Mouse (Mus musculus): ENCODE data around the gene Itln1.
A peak's percentile ranks its signal among the peaks of the same experiment; 100 is the strongest.
"Not testable (repeated sequence)": the region's sequence is repeated elsewhere in the genome, so short reads cannot be mapped to it uniquely, and the experiment has no call there.

Itln1 gene

DNA sequence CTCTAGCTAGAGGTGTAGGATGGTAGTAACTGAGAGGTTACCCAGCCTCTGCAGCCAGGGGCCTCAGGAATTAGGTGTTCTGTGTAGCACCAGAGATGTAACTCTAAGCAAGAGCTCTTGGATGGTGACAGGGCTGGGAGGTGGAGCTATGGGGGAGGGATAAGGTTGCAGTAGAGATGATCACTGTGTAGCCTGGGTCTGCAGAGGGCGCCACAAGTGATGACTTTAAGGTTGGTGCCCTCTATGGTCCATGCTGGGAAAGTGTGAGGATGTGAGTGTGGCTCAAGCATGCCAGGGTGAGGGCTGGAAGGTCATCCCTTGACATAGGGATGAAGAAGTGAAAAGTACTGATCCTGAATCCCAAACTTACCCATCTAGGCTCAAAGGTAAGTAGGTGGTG lies 20.1 kb downstream of the Itln1 start:
- DNase-seq (ENCODE audit: extremely low spot score, low read depth, low spot score): no peak

DNA sequence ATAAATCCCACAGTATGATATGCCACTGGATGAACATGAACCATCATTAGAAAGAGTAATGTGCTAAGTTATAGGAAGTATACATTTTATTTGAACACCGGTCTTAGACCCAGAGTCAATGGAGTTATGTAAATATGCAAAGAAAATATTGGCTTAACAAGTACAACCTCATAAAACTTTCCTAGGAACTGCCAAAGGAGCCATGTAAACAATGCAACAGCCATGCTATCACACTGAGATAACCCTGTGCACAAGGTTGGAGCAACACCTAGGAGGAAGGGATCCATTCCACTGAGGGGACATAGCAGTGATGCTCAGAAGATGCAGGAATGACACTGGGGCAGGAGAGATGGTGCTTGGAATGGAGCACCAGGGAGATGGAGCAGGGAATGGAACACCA lies 21.3 kb downstream of the Itln1 start:
- no peak for DNase-seq (ENCODE audit: extremely low spot score, low read depth, low spot score)

DNA sequence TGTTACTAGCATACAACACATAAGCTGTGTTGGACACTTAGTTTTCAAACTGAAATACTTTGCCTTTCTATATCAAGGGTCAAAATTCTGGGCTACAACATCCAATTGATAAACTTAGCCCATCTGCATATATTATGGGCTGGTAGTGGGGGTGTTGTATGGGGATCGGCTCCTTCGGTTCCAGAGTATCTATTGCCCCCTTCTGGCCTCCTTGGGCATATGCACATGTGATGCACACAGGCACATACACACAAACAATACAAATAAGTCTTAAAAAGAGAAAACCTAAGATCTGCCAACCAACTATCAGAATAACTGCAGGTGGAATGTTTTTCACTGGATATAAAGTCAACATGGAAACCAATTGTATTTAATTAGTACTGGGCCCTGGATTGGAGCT lies 21.9 kb downstream of the Itln1 start:
- no peak for DNase-seq (ENCODE audit: extremely low spot score, low read depth, low spot score)

DNA sequence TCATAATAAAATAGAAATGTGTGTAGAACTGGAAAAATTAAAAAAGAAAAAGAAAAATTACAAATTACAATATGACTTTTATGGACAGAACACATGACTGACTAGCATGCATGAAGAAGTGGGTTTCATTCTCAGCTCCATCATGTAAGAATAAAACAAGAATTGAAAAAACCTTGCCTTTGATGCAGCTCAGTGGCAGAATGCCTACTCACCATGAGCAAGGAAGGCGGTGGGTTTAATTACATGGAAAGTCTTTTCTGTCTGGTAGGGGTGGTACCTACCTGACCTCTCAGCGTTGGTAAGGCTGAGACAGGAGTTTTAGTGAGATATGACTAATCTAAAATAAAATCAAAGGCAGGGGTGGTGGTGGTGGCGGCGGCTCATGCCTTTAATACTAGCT lies 30.5 kb downstream of the Itln1 start:
- DNase-seq (ENCODE audit: extremely low spot score, low read depth, low spot score): no peak

DNA sequence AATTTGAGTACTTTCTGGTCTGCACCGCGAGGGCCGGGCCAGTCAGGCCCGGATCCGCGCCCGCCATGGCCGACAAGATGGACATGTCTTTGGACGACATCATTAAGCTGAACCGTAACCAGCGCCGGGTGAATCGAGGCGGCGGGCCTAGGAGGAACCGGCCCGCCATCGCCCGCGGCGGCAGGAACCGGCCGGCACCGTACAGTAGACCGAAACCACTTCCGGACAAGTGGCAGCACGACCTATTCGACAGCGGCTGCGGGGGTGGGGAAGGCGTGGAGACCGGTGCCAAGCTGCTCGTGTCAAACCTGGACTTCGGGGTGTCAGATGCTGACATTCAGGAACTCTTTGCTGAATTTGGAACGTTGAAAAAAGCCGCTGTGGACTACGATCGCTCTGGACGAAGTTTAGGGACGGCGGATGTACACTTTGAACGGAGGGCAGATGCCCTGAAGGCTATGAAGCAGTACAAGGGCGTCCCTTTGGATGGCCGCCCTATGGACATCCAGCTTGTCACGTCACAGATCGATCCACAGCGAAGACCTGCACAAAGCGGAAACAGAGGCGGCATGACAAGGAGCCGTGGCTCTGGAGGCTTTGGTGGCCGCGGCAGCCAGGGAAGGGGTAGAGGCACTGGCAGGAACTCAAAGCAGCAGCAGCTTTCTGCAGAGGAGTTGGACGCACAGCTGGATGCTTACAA lies 31.4 kb downstream of the Itln1 start:
- DNase-seq (ENCODE audit: extremely low spot score, low read depth, low spot score): no peak

DNA sequence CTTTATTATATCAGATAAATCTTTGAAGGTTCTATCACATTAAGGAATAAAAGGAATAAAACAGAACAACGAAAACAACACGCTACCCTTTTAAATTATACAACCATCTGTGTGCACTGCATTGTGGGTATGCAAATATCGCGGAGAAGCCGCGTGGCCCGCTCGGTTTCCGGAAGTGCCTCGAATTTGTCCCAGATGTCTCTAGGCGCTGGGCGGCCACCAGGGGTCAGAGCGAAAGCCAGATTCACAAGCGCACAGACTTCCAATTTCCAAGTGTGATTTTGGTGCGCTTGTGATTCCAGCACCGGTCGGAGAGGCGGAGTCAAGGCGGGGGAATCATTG lies 31.9 kb downstream of the Itln1 start, which contains the start of gene Alyref2:
Alyref2 (plus strand) TSS at position 229 of the 342 bp plus-strand sequence.
- DNase-seq (ENCODE audit: extremely low spot score, low read depth, low spot score): peak; percentile 99

DNA sequence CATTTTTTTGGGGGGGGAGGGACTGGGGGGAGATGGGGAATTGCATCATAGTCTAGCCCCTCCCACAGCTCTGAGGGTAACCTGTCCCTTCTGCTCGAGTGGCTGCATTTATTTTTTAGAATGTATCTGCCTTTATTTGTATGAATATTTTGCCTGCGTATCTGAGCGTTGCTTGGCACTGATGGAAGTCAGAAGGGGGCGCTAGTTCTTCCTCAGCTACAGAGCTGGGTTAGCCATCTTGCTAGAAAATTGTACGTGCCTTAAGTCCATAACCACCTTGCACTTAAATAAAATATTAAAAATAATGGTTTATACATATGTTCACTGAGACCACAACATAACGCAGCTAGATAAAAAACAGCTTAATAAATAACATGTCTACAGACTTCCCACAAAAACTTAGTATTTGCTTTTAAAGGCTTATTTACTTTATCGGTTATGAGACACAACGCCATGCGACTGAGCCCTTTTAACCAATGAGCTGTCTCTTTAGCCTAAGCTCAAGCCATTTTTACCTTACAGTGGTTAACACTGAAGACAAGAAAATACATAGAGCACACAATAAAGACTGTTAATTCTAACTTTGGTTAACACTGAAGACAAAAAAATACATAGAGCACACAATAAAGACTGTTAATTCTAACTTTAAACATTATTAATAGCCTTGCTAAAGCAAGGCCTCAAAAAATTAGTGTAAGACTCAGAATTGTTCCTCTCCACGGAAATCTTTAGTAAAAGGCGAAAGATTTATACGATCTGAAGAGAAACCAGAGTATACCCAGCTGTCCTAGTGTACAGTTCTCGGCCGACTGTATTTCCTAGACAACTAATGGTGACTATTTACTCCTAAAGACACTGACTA lies 32.5 kb downstream of the Itln1 start:
- peak; percentile 86 for DNase-seq (ENCODE audit: extremely low spot score, low read depth, low spot score)

DNA sequence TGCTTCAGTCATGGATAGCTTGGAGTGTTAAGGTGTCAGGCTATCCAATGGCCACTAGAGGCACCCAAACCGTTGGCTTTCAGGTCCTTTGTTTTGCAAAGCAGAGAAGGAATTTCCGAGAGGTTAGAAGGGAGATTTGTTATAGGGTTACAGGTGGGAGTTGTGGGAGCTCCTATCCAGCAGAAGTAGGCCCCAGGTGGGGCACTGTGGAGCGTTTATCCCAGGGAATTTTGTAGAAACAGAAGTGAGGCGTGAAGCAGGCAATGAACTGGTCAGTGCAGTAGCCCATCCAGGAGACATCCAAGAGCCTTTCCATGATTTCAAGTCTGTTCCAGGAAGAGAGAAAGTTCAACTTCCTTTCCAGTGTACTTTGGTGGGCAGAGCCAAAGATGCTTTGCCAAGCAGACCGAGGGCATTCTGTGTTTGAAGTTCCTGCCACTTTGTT lies 33.4 kb downstream of the Itln1 start:
- DNase-seq (ENCODE audit: extremely low spot score, low read depth, low spot score): no peak

DNA sequence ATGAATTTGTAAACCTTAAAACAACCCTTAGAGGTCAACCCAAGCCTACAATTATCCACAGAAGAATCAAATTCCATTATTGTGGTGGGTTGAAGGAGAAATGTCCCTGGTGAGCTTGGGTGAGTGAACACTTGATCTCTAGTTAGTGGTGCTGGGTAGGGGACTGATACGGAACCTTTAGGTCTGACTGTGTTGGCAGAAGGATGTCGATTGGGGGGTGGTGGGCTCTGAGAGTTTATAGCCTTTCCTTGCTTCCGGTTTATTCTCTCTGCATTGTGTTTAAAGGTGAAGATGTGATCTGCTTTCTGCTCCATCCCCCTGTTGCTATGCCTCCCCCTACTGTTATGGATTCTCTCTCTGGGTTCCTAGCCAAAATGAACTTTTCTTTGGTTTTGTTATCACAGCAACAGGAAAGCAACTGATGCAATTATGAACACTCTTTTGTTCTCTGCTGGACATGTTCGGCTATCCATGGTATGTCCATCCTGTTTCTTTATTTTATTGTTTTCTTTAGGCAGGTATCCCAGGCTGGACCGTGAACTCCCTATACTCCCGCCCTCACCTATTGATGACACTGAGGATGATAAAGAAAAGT lies 34.0 kb downstream of the Itln1 start:
- no peak for DNase-seq (ENCODE audit: extremely low spot score, low read depth, low spot score)

DNA sequence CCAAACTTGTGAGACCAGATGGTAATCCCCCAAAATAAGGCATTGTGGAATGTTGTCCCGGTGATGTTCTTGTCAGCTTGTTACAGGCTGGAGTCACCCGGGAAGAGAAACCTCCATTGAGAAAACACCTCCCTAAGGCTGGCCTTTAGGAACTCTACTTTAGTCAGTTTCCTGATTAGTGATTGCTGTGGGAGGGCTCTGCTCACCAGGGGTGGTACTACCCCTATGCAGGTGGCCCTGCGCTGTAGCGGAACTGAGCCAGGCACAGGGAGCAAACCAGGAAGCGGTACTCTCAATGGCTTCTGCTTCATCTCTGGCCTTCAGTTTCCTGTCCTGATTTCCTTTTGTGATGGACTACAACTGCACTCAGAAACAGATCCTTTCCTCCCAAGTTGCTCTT lies 35.2 kb downstream of the Itln1 start:
- DNase-seq (ENCODE audit: extremely low spot score, low read depth, low spot score): no peak

DNA sequence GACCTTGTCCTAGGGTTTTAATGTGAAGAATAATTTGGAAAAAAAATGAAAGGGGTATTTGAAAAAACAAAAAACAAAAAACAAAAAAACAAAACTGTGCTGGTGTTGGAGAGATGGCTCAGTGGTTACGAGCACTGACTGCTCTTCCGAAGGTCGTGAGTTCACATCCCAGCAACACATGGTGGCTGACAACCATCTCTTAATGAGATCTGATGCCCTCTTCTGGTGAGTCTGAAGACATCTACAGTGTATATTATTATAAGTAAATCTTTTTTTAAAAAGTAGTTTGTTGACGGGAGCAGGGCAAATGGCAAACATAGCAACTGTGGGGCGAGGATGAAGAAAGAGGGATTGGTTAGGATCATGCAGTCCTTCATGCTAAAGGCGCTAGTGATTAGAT lies 39.7 kb downstream of the Itln1 start:
- DNase-seq (ENCODE audit: extremely low spot score, low read depth, low spot score): no peak

DNA sequence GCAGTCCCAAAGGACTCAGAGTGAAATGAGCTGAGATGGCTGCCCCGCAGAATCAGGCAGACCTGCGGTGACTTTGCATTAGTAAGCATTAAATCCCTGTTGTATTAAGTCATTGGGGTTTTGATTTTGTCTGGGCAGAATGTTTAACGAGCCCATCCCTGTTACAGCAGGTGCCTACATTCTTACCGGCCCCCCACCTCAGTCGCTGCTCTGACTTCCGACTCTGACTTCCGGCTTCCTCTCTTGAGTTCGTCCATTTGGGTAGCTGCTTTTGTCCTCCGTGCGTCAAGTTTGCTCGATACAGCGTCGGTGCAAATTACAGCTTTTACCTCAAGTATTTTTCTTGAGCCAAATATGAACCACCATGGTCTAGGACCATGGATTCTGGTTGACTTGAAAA lies 40.9 kb downstream of the Itln1 start:
- no peak for DNase-seq (ENCODE audit: extremely low spot score, low read depth, low spot score)

DNA sequence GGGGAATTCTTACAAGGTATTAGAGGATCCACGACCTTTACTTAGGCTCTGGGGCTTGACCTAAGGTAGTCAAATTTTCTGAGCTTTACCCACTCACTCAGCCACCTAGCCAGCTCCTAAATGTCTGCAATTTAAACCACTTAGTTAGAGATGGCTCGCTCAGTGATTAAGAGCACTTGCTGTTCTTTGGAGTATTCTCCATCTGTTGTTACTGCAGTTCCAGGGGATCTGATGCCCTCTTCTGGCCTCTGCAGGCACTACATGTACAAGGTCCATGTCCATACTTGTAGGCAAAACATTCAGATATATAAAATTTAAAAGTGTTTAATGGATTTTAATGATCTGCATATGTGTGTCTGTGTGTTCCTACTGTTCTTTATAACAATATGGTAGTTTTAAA lies 56.1 kb downstream of the Itln1 start:
- peak; percentile 24 for DNase-seq (ENCODE audit: extremely low spot score, low read depth, low spot score)

DNA sequence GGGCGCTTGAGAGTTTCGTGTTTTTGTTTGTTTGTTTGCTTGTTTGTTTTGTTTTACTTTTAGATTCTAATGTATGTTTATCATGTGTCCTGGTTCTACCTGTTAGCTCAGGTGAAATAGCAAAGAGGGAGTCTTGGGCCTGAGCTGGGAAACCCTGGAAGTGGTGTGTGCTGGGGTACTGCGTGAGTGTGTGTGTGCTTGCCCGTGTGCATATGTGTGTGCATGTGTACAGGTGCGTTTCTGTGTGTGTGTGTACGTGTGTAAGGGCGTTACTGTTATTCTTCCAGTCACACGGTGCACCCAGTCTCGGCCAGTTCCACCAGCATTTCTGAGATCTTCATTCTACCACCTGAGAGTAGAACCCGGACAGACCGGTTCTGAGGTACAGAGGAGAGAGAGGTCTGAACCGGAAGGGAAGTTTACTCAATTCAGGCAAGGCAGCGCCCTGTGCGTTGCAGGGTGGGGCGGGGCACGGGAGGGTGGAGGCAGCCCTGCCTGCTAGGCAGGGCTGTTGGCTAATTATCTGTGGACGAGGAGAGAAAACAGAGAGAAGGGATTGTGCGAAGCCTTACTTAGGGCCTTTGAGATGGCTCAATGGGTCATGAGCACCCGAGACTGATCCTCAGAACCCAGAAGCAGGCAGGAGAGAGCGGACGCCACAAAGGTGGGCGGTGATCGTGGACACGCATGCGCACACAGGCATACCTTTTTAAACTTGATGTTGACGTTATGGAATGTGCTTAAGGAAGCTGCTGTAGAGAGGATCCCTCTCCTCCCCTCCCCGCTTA lies 57.1 kb downstream of the Itln1 start:
- DNase-seq (ENCODE audit: extremely low spot score, low read depth, low spot score): no peak

DNA sequence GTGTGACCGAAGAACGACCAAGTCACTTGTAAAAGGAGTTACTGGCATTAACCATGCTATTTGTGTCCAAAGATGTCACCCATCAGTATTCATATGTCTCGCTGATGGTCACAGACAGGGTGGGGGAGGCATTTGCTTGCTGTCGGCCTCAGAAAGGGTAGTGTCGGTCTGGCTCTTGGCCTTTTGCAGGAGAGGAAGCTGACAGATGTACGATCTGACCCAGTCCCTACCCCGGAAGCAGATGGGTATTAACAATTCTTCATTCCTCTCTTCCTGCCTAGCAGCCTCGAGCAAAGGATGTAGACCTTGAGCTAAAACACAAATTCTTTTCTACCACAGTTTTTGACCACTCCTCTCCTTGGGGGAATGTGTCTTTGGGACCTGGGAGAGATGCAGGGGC lies 58.0 kb downstream of the Itln1 start:
- DNase-seq (ENCODE audit: extremely low spot score, low read depth, low spot score): no peak

DNA sequence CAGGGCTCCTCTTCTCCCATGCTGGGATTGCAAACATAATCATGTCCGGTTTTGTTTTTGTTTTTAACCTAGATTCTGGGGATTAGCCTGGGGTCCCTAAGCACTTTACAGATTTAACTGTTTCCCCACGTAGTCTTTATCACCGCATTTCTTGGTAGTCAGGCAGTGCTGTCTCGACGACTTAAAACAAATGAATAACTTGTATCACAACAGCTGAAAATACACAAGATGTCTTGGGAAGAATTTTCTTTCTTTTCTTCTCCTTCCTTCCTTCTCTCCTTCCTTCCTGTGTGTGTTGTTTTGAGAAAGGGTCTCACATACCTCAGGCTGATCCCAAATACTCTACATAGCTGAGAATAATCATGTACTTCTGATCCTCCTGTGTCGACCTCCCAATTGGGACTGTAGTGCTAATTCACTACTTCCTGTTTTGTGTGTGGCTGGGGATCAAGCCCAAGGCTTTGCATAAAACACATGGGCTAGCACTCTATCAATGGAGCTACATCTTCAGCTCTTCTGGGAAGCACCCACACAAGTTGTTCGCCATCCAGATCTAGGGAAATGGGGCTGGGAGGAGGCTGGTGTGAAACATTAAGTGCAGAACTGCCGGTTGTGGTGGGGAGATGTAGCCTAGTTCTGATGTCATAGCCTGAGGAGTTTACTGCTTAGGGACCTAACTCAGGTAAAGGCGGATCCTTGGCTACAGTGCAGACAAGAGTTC lies 61.0 kb downstream of the Itln1 start:
- no peak for DNase-seq (ENCODE audit: extremely low spot score, low read depth, low spot score)

DNA sequence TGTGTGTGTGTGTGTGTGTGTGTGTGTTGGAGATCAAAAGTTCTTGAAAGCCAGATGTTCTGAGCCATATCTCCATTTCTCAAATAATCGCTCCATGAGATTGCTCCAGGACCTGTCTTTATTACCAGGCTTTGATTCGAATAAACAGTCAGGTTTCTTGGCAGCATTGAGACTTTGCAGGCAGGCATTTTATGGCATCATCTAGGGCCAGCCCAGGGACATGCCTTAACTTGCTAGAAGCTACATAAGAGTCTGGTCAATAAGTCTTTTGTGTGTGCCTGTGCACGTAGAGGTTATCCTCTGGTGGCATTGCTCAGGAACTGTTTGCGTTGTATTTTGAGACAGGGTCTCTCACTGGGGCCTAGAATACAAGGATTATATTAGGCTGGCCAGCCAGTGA lies 61.6 kb downstream of the Itln1 start:
- no peak for DNase-seq (ENCODE audit: extremely low spot score, low read depth, low spot score)

DNA sequence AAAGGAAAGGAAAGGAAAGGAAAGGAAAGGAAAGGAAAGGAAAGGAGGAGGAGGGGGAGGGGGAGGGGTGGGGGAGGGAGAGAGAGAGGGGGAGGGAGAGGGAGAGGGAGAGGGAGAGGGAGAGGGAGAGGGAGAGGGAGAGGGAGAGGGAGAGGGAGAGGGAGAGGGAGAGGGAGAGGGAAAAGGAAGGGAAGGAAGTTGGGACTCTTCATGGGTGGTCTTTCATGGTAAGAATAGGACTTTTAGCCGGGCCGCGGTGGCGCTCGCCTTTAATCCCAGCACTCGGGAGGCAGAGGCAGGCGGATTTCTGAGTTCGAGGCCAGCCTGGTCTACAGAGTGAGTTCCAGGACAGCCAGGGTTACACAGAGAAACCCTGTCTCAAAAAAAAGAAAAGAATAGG lies 63.2 kb downstream of the Itln1 start:
- DNase-seq (ENCODE audit: extremely low spot score, low read depth, low spot score): not testable (repeated sequence)

DNA sequence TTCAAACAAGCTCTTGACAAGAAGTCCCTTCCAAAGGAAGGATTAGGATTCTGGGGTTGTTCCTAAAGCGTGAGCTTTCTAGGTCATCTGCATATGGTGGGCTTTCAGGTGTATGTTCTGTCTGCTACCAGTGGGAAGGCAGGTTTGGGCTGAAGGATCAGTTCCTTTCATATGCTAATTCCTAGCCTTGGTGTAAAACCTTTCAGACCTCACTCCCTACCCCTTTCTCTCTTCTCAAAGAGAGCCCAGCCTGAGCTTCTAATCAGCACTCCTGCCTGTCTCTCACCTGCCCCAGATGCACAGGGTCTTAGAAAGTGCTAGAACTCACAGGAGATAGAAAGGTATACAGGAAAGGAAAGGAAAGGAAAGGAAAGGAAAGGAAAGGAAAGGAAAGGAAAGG lies 63.6 kb downstream of the Itln1 start:
- no peak for DNase-seq (ENCODE audit: extremely low spot score, low read depth, low spot score)

DNA sequence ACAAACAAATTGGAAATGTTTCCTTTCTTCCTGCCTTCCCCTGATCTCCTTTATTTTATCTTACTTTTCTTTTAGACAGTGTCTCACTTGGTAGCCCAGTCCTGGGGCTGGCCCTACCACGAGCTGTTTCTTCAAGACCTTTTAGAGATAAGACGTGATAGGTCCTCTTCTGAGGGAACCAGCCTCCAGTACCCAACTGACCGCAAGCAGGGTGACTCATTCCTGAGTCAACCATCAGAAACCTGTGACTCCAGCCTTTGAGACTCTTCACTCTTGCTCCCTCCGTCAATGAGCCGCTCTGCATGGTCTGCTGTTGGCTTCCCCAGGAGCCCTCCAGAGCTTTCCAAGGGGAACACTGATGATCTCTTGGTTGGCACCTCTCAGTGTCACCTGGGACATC lies 64.2 kb downstream of the Itln1 start:
- DNase-seq (ENCODE audit: extremely low spot score, low read depth, low spot score): no peak

All from hindlimb bud, embryonic 11.5 days (tissue).